Mouse (Mus musculus) testis, adult 2 months (tissue): ENCODE results near the gene Skp1a. TPM values are rescaled to one million over a fixed set of nuclear protein-coding genes. Genes with fewer than 3 reads are reported as not detected.

Experiments
- H3K27ac ChIP-seq: fragments of 200-500 bp; 2 replicates; pipeline ENCODE4 v1.5.1; 2012; ENCODE audit warnings: low read depth, low read length; ENCODE audit not compliant: control insufficient read depth, insufficient read depth
- H3K27me3 ChIP-seq: fragments of 200-500 bp; 2 replicates; pipeline ENCODE4 v1.6.1; 2012; ENCODE audit warnings: mild to moderate bottlenecking, low read length, moderate library complexity; ENCODE audit not compliant: control insufficient read depth, insufficient read depth
- H3K36me3 ChIP-seq: fragments of 200-500 bp; 2 replicates; pipeline ENCODE4 v1.6.1; 2012; ENCODE audit warnings: mild to moderate bottlenecking, low read length; ENCODE audit not compliant: control insufficient read depth, insufficient read depth
- H3K4me1 ChIP-seq: fragments of 200-500 bp; 2 replicates; pipeline ENCODE4 v1.6.1; 2012; ENCODE audit warnings: low read length; ENCODE audit not compliant: control insufficient read depth, insufficient read depth
- H3K4me3 ChIP-seq: fragments of 200-500 bp; 2 replicates; pipeline ENCODE4 v1.5.1; 2012; ENCODE audit warnings: low read depth, mild to moderate bottlenecking, low read length, moderate library complexity, mixed read lengths; ENCODE audit not compliant: control insufficient read depth
- CTCF ChIP-seq: fragments of 200-500 bp; IDR thresholded peaks from 2 replicates; pipeline ENCODE4 v1.5.1; 2012; ENCODE audit warnings: low read depth, mild to moderate bottlenecking, inconsistent platforms, low read length, moderate library complexity; ENCODE audit not compliant: control insufficient read depth, insufficient read depth, insufficient replicate concordance
- POLR2A ChIP-seq: fragments of 200-500 bp; IDR thresholded peaks from 2 replicates; pipeline ENCODE4 v1.6.1; 2012; ENCODE audit warnings: low read depth, mild to moderate bottlenecking, inconsistent platforms, low read length, moderate library complexity; ENCODE audit not compliant: control insufficient read depth
- polyA plus RNA-seq: library from polyadenylated mRNA; depleted of rRNA; stranded (reverse); fragments of >200 nt; gene quantifications from 2 replicates; pipeline ENCODE4 v1.2.3, GENCODE M21; 2012; rRNA removed

Skp1a gene
- polyA plus RNA-seq, 1 experiment: 95.9 TPM

DNA sequence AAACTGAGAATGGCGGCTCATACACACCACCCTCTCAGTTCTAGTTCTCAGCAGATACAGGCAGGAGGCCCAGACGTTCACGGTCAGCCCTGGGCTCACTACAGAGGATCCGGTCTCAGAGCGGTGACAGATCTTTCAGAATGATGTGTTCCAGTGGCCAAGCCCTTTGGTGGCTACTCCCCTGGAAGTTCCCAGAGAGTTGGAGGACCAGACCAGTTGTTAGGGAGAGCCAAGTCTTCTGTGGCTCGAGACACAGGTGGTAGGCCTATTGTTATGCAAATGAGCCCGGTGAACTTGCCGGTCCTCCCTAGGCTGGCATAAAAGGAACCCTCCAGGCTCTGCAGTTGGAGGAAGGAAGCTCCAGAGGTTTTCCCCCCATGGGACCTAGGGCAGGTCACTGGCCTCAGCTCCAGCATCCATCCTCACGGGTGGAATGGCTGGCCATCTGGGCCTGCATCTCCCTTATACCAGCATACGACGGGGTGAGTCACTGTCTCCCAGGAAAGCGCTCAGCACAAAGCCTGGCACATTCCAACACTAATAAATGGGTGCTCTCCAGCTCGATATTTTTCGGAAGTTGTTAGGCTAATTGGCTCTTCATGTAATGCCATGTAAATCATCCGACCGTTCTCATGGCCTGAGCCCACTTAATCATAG lies 54.6 kb downstream of the Skp1a start:
- Histone ChIP-seq H3K36me3 (no peaks in the 10 kb centered on the region), H3K4me1 (peaks cover 28% of the 10 kb centered on the region), H3K27ac (no peak overlapping the region), H3K4me3 (no peak overlapping the region), H3K27me3 (no peaks in the 10 kb centered on the region)
- TF ChIP-seq POLR2A (no peak), CTCF (no peak)

DNA sequence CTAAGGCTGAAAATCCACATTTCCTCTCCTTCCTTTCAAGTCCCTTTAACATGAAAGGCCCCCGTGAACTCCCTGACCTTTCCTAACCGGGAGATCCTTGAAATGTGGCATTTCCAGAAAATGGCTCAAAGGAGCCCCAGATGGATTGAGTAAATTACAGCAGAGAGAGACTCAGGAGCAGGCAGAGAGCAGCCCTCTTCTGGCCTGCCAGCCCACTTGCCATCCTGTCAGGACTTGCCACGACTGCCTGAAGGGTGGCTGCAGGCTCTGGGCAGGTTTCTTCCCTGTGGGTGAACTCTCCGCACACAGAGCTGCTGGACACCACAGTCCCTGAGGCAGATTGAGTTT lies 55.1 kb downstream of the Skp1a start:
- Histone ChIP-seq H3K27ac (no peak overlapping the region), H3K4me1 (peaks cover 27% of the 10 kb centered on the region), H3K4me3 (no peak overlapping the region), H3K27me3 (no peaks in the 10 kb centered on the region), H3K36me3 (no peaks in the 10 kb centered on the region)
- TF ChIP-seq CTCF (no peak), POLR2A (no peak)

DNA sequence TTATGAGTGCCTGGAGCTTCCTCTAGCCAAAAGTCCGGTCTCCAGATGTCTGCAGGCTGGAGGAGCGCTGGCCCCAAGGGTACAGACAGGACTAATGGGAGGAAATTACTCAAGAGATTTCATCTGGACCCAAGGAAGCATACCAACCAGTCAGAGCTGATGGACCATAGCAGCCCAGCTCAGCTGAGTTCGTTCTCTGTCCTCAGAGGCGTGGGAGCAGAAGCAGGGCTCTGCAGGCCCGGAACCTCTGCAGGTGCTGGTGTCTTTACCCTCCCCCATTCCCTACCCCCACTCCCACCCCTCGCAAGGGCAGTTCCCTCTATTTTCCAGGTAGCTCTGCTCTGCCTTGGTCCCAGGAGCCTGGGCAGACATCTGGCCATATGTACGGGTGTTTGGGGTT lies 60.6 kb downstream of the Skp1a start:
- Histone ChIP-seq H3K4me3 (no peak overlapping the region), H3K27me3 (no peaks in the 10 kb centered on the region), H3K36me3 (no peaks in the 10 kb centered on the region), H3K27ac (no peak overlapping the region), H3K4me1 (peaks cover 2% of the 10 kb centered on the region)
- TF ChIP-seq POLR2A: no peak
- no peak for TF ChIP-seq CTCF

DNA sequence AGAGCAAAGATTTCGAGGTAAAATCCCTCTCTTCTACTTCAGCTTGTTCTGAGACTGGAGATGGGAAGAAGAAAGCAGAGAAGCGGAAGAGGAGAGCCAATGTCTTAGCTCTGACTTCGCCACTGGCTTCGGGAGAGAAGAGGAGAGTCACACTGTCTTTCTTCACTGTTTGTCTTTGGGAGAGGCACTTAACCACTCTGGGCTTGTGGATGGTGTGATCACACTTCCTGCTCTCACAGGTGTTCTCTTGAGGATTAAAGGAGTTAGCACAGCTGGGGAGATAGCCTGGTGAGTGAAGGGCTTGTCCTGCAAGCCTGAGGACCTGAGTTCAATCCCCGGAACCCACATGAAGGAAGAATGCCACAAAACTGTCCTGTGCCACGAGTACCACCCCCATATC lies 61.1 kb downstream of the Skp1a start:
- Histone ChIP-seq H3K27ac (no peak overlapping the region), H3K27me3 (no peaks in the 10 kb centered on the region), H3K36me3 (no peaks in the 10 kb centered on the region), H3K4me3 (no peak overlapping the region), H3K4me1 (peaks cover 5% of the 10 kb centered on the region)
- TF ChIP-seq POLR2A (no peak), CTCF (no peak)

DNA sequence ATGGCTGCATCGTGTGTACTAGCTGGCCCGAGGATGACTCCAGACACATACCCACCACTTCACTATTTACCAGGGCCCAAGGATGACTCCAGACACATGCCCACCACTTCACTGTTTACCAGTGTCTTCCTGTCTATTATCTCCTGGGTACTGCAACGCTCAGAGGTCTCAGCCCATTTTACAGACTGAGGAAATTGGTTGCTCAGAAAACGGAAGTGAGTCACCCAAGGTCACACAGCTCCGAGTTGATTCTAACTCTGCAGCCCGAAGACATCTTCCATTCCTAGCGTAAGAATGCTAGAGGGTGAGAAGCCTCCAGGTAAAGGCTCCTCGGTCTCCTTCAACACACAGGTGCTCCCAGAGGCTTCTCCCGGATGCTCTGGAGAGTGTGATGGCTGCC lies 62.3 kb downstream of the Skp1a start:
- Histone ChIP-seq H3K4me3 (no peak overlapping the region), H3K27ac (no peak overlapping the region), H3K27me3 (no peaks in the 10 kb centered on the region), H3K4me1 (peaks cover 5% of the 10 kb centered on the region), H3K36me3 (no peaks in the 10 kb centered on the region)
- TF ChIP-seq CTCF: no peak
- no peak for TF ChIP-seq POLR2A

Other genes starting within 250 kb of the Skp1a start
- 148 and 179 TPM in 2 replicates for gene Ube2b, start 231.2 kb upstream of the Skp1a start, polyA plus RNA-seq
- gene Cdkl3, start 227.8 kb upstream of the Skp1a start, polyA plus RNA-seq: 250 and 259 TPM in 2 replicates
- 8.2 and 9.3 TPM in 2 replicates for gene Ppp2ca, start 133.3 kb upstream of the Skp1a start, polyA plus RNA-seq
- gene Olfr1373, start 86.5 kb upstream of the Skp1a start, polyA plus RNA-seq: 0.11 TPM in 1 of 2 replicates, not detected in the other
- gene Olfr1371, start 18.0 kb upstream of the Skp1a start, polyA plus RNA-seq: 0.28 TPM in 1 of 2 replicates, not detected in the other
- gene Tcf7, start 51.0 kb downstream of the Skp1a start, polyA plus RNA-seq: 8.3 and 9.0 TPM in 2 replicates
- gene Vdac1, start 128.9 kb downstream of the Skp1a start, polyA plus RNA-seq: 13.5 and 16.7 TPM in 2 replicates
- 66.5 and 70.2 TPM in 2 replicates for gene 9530068E07Rik, start 164.4 kb downstream of the Skp1a start, polyA plus RNA-seq